Mouse (Mus musculus) spleen, adult 2 months (tissue): ENCODE results near the gene Mmp1b.

Experiments used
- CTCF ChIP-seq: fragments of 200-500 bp; IDR thresholded peaks from 2 replicates; pipeline ENCODE4 v1.5.1; 2011; ENCODE audit warnings: mild to moderate bottlenecking, inconsistent platforms; ENCODE audit not compliant: insufficient read depth, insufficient read length, insufficient replicate concordance; ENCODE audit errors: extremely low read depth
- POLR2A ChIP-seq: fragments of 200-500 bp; IDR thresholded peaks from 2 replicates; pipeline ENCODE4 v1.6.1; 2011; ENCODE audit warnings: low read depth, low read length, inconsistent platforms

DNA sequence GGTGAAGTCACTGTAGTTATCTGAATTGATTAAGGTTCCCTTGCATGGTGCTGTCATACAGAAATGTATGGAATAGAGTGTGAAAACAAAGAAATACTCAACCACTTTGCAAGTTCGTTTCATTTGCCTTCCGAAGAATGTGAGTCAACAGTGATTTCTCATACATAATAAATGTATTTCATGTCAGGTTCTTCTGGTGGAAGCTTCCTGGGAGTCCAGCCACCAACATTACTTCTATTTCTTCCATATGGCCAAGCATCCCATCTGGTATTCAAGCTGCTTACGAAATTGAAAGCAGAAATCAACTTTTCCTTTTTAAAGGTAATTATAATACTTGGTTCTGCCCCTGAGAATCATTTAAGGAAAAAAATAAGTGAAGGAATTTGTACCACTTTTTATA lies 33.3 kb downstream of the Mmp1b start:
- TF ChIP-seq POLR2A (no peak), CTCF (no peak)
